Mouse (Mus musculus) left cerebral cortex, adult 2 months (tissue): ENCODE measurements at regions not wholly inside any gene's neighbourhood (a gene's known extent, or its start where the extent isn't known, plus 50 kb on each side); places are given as distances from the start of the nearest gene placed in this dataset.

ENCODE experiments used
- DNase-seq, 2 experiments: peaks; one replicate each; pipeline ENCODE4 v3.0.0; 2021 to 2022; ENCODE audit warnings: low spot score in 2 of 2, mixed read lengths in 1 of 2; ENCODE audit errors: extremely low spot score in 1 of 2
- H3K27ac ChIP-seq: fragments of 200-600 bp; 2 replicates; pipeline ENCODE4 v1.8.1; 2022
- H3K4me3 ChIP-seq: fragments of 200-600 bp; 2 replicates; pipeline ENCODE4 v1.8.1; 2022
- CTCF ChIP-seq: fragments of 200-600 bp; IDR thresholded peaks from 2 replicates; pipeline ENCODE4 v1.8.1; 2022; ENCODE audit warnings: antibody characterized with exemption, mild to moderate bottlenecking, moderate library complexity
- intact Hi-C: fragments of 180-260 bp; cut with DNase I; formaldehyde crosslinking; loops from one replicate; pipeline ENCODE4 v1.15.1; 2025

- no peak overlapping the region for H3K4me3 ChIP-seq
- no peak overlapping the region for H3K27ac ChIP-seq
- DNase-seq, result no peak
- intact Hi-C loops, result loop anchor here (5.0 kb wide), 1 partner anchor 236 kb away; the partner anchor contains the start of gene Rgma
- TF ChIP-seq CTCF, result no peak
These were observed 234.1 kb upstream of the Rgma start for GRCm38 (mm10) chr7:73141167-73141566.

DNA sequence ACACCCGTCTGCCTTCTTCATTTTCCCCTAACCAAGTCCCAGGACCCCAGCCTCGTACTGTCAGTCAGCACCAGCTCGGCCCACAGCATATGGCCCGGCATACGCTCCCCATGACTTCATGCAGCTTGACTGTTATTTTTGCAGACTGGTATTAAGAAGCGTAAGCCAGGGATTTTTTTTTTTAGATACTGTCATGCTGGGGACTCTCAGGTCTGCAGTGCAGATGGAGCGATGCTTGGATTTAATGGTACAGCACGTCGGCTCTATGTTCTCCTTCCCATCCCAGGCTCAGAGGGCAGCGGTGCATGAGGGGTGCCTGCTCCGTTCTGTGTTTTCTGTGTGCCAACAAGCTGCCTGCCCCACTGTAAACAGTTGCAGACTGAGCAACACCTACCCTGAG is 231.4 kb upstream of the Rgma start:
- DNase-seq, result no peak
- Histone ChIP-seq H3K4me3 (no peak overlapping the region), H3K27ac (no peak overlapping the region)
- intact Hi-C loops, result loop anchor here (5.0 kb wide), 1 partner anchor 233 kb away; the partner anchor contains the start of gene Rgma
- no peak for TF ChIP-seq CTCF

GRCm38 (mm10) chr7:73144846-73145245 is 230.5 kb upstream of the Rgma start:
- no peak for DNase-seq
- H3K27ac ChIP-seq, result no peak overlapping the region
- no peak overlapping the region for H3K4me3 ChIP-seq
- TF ChIP-seq CTCF, result no peak
- intact Hi-C loops, result loop anchor here (5.0 kb wide), 1 partner anchor 232 kb away; the partner anchor contains the start of gene Rgma

DNA sequence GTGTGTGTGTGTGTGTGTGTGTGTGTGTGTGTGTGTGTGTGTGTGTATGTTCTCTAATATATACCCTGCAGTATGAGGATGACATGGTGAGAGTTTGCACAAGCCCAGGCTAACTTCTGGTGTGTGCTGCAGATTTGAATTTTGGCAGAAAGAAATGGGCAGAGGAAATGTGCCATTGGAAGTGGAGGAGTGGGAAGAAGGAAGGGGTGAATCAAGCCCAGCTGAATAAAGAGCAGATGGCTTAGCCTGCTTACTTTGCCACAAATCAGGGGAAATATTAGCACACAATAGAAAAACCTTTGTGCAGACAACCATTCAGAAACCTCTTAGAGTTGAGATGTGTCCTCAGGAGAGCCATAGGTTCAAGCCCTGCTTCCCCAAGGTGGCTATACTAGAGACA is 228.1 kb upstream of the Rgma start:
- intact Hi-C loops, result no loop called here
- TF ChIP-seq CTCF, result no peak
- H3K4me3 ChIP-seq, result no peak overlapping the region
- H3K27ac ChIP-seq, result no peak overlapping the region
- DNase-seq, result no peak

DNA sequence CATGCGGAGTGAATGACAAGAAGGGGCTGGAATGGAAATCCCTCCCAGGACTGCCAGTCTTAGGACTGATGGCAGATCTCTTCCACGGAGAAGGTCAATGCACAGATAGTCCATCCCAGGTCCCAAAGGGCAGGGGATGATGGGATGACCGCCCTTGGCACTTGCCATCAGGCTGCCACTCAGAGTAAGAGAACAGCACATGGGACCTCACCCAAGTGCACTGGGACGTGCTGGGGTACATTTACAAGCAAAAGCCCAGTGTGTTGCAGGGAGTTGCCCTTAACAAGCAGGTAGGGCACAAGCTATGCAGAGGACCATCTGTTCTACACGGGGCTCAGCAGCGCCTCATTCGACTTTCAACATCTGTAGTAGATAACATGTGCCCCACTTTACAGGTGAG is 224.9 kb upstream of the Rgma start:
- Histone ChIP-seq H3K4me3 (no peak overlapping the region), H3K27ac (no peak overlapping the region)
- DNase-seq, result no peak
- no peak for TF ChIP-seq CTCF
- intact Hi-C loops, result no loop called here

- intact Hi-C loops, result no loop called here
- Histone ChIP-seq H3K4me3 (no peak overlapping the region), H3K27ac (no peak overlapping the region)
- no peak for TF ChIP-seq CTCF
- DNase-seq, result no peak
These were observed 223.5 kb upstream of the Rgma start for GRCm38 (mm10) chr7:73151586-73152467.

- no peak for TF ChIP-seq CTCF
- intact Hi-C loops, result no loop called here
- Histone ChIP-seq H3K4me3 (no peak overlapping the region), H3K27ac (no peak overlapping the region)
- DNase-seq, result no peak
These were observed 221.6 kb upstream of the Rgma start for GRCm38 (mm10) chr7:73153668-73154067.

- Histone ChIP-seq H3K4me3 (no peak overlapping the region), H3K27ac (no peak overlapping the region)
- TF ChIP-seq CTCF, result no peak
- intact Hi-C loops, result no loop called here
- DNase-seq, result no peak
These were observed 216.5 kb upstream of the Rgma start for GRCm38 (mm10) chr7:73158833-73159232.

- no peak for DNase-seq
- intact Hi-C loops, result no loop called here
- no peak for TF ChIP-seq CTCF
- Histone ChIP-seq H3K4me3 (no peak overlapping the region), H3K27ac (no peak overlapping the region)
These were observed 214.3 kb upstream of the Rgma start for GRCm38 (mm10) chr7:73160968-73161367.

DNA sequence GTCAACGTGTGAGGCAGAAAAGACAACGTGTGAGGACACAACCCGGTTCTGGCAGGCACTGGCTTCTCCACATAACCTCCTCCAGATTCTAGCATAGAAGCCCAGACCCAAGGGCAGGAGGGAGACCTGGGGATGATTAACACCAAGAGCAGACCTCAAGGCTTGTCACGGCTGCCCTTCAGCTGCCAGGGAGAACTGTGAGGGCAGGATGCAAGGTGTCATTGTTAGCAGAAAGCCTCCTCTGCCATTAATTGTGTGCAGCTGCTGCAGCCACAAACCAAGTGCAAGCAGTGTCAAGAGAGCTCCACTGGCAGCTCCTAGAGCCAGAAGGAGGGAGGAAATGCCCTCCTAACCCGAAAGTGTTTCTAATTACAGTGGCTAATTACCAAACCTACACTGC is 211.6 kb upstream of the Rgma start:
- Histone ChIP-seq H3K27ac (no peak overlapping the region), H3K4me3 (no peak overlapping the region)
- intact Hi-C loops, result no loop called here
- no peak for TF ChIP-seq CTCF
- no peak for DNase-seq

DNA sequence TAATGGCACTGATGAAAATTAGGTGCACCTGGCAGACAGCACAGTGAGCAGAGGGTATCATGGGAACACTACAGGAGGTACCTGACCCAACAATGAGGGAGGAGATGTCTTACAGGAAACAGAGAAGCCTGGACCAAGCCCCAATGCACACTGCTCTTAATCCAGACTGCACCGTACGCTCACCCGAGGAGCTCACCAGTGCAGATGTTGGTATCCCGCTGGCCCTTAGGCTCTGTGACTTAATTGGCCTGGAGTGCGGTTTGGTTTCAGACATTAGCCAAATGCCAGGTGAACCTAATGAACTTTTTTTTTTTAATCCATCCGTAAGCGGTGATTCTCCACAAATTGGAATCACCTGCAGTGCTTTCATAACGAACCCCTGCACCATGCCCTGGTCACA is 209.8 kb upstream of the Rgma start:
- intact Hi-C loops, result no loop called here
- Histone ChIP-seq H3K27ac (no peak overlapping the region), H3K4me3 (no peak overlapping the region)
- no peak for DNase-seq
- no peak for TF ChIP-seq CTCF

- intact Hi-C loops, result no loop called here
- Histone ChIP-seq H3K4me3 (no peak overlapping the region), H3K27ac (no peak overlapping the region)
- DNase-seq, result no peak
- no peak for TF ChIP-seq CTCF
These were observed 205.9 kb upstream of the Rgma start for GRCm38 (mm10) chr7:73169416-73169815.

DNA sequence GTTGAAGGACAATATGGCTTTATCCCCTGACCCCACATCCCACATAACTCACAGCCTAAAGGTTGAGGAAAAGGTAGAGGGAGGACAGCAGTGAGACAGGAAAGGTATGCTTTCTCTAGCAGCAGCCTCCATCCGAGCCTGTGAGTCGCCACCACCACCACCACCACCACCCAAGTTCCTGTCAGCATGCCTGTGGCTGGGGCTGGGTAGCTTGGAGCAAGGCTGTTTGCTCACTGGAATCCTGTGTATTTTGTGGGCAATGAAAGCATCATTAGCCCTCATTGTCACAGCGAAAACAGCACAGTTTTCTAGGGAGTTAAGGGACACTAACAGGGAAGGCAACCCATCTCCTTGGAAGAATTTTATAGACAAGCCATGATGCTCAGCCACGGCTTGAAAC is 202.7 kb upstream of the Rgma start:
- no peak for DNase-seq

More for the DNA sequence above, 202.7 kb upstream of the Rgma start:
- Histone ChIP-seq H3K4me3 (no peak overlapping the region), H3K27ac (no peak overlapping the region)
- intact Hi-C loops, result no loop called here
- no peak for TF ChIP-seq CTCF
